Mouse (Mus musculus): ENCODE results near the gene Rrm2.
"Not testable (repeated sequence)": the region's sequence is repeated elsewhere in the genome, so short reads cannot be mapped to it uniquely, and the experiment has no call there.

Rrm2 gene

GRCm38 (mm10) chr12:24705502-24706263, 2.4 kb upstream of the Rrm2 start:
- DNase-seq (ENCODE audit: low spot score in 2 of 2), result no peak

GRCm38 (mm10) chr12:24706764-24707479, 1.1 kb upstream of the Rrm2 start:
- DNase-seq (ENCODE audit: low spot score in 2 of 2), result no peak

GRCm38 (mm10) chr12:24707480-24707802, 600 bp upstream of the Rrm2 start:
- DNase-seq (ENCODE audit: low spot score in 2 of 2), result no peak

- DNase-seq (ENCODE audit: low spot score in 2 of 2), result no peak
Observed at GRCm38 (mm10) chr12:24708824-24709218, 780 bp downstream of the Rrm2 start.

- peak; percentile 66 to 71 for DNase-seq (ENCODE audit: low spot score in 2 of 2)
Observed at GRCm38 (mm10) chr12:24709409-24709808, 1.4 kb downstream of the Rrm2 start.

GRCm38 (mm10) chr12:24709831-24710508, 1.9 kb downstream of the Rrm2 start:
- DNase-seq (ENCODE audit: low spot score in 2 of 2), result peak in 1 of 2 experiments; percentile 43

- DNase-seq (ENCODE audit: low spot score in 2 of 2), result no peak
Observed at GRCm38 (mm10) chr12:24710672-24711071, 2.6 kb downstream of the Rrm2 start.

- DNase-seq (ENCODE audit: low spot score in 2 of 2), result no peak
Observed at GRCm38 (mm10) chr12:24712396-24712795, 4.4 kb downstream of the Rrm2 start.

- DNase-seq (ENCODE audit: low spot score in 2 of 2), result no peak
Observed at GRCm38 (mm10) chr12:24714579-24715255, 6.7 kb downstream of the Rrm2 start.

GRCm38 (mm10) chr12:24715268-24715896, 7.3 kb downstream of the Rrm2 start:
- DNase-seq (ENCODE audit: low spot score in 2 of 2), result no peak

GRCm38 (mm10) chr12:24716721-24717301, 8.8 kb downstream of the Rrm2 start:
- DNase-seq (ENCODE audit: low spot score in 2 of 2), result no peak

- no peak for DNase-seq (ENCODE audit: low spot score in 2 of 2)
Observed at GRCm38 (mm10) chr12:24723434-24723833, 15.4 kb downstream of the Rrm2 start.

GRCm38 (mm10) chr12:24723859-24724258, 15.8 kb downstream of the Rrm2 start:
- peak; percentile 40 to 44 for DNase-seq (ENCODE audit: low spot score in 2 of 2)

- DNase-seq (ENCODE audit: low spot score in 2 of 2), result no peak
Observed at GRCm38 (mm10) chr12:24724369-24724768, 16.3 kb downstream of the Rrm2 start.

GRCm38 (mm10) chr12:24734828-24735394, 26.9 kb downstream of the Rrm2 start:
- peak; percentile 51 to 57 for DNase-seq (ENCODE audit: low spot score in 2 of 2)

GRCm38 (mm10) chr12:24736956-24737355, 28.9 kb downstream of the Rrm2 start:
- DNase-seq (ENCODE audit: low spot score in 2 of 2), result no peak

GRCm38 (mm10) chr12:24739963-24740362, 31.9 kb downstream of the Rrm2 start:
- no peak for DNase-seq (ENCODE audit: low spot score in 2 of 2)

GRCm38 (mm10) chr12:24741535-24741934, 33.5 kb downstream of the Rrm2 start:
- not testable (repeated sequence) for DNase-seq (ENCODE audit: low spot score in 2 of 2)

GRCm38 (mm10) chr12:24744309-24744708, 36.3 kb downstream of the Rrm2 start:
- DNase-seq (ENCODE audit: low spot score in 2 of 2), result no peak

- DNase-seq (ENCODE audit: low spot score in 2 of 2), result no peak
Observed at GRCm38 (mm10) chr12:24746579-24747296, 38.7 kb downstream of the Rrm2 start.
